Mouse (Mus musculus) stomach, postnatal 0 days (tissue): Measurements from ENCODE around the gene Adgra3. TPM values are rescaled to one million over a fixed set of nuclear protein-coding genes. Genes with fewer than 3 reads are reported as not detected.
A peak's percentile ranks its signal among the peaks of the same experiment; 100 is the strongest.

ENCODE experiments used
- ATAC-seq: fragments of 200-750 bp; cut with Nextera tagmentation; 2 replicates; pipeline ENCODE4 v1.8.0; 2017; ENCODE audit not compliant: low FRiP score, low TSS enrichment
- DNase-seq: peaks from one replicate; pipeline ENCODE4 v3.0.0-alpha.2; 2016; ENCODE audit warnings: low spot score
- H3K27ac ChIP-seq: fragments of 300-500 bp; sonication (generic); replicated peaks from 2 replicates; pipeline ENCODE4 v1.5.1; 2014; ENCODE audit warnings: mild to moderate bottlenecking, control low read depth
- H3K27me3 ChIP-seq: fragments of 300-500 bp; sonication (generic); 2 replicates; pipeline ENCODE4 v1.6.1; 2014; ENCODE audit warnings: low read length; ENCODE audit not compliant: control insufficient read depth, insufficient read depth
- H3K36me3 ChIP-seq: fragments of 300-500 bp; sonication (generic); 2 replicates; pipeline ENCODE4 v1.6.1; 2014; ENCODE audit warnings: low read length, mixed read lengths; ENCODE audit not compliant: control insufficient read depth, insufficient read depth
- H3K4me1 ChIP-seq: fragments of 300-500 bp; sonication (generic); replicated peaks from 2 replicates; pipeline ENCODE4 v1.6.1; 2014; ENCODE audit warnings: antibody characterized with exemption; ENCODE audit not compliant: control insufficient read depth, insufficient read depth
- H3K4me2 ChIP-seq: fragments of 300-500 bp; sonication (generic); replicated peaks from 2 replicates; pipeline ENCODE4 v1.6.1; 2014; ENCODE audit warnings: low read depth, mild to moderate bottlenecking, control low read depth, moderate library complexity
- H3K4me3 ChIP-seq: fragments of 300-500 bp; sonication (generic); 2 replicates; pipeline ENCODE4 v1.5.1; 2014; ENCODE audit warnings: low read depth, low read length, control low read depth
- H3K9ac ChIP-seq: fragments of 300-500 bp; sonication (generic); 2 replicates; pipeline ENCODE4 v1.6.1; 2014; ENCODE audit warnings: mild to moderate bottlenecking, low read length, control low read depth, mixed read lengths
- H3K9me3 ChIP-seq: fragments of 300-500 bp; sonication (generic); 2 replicates; pipeline ENCODE4 v1.6.1; 2016; ENCODE audit warnings: low read length; ENCODE audit not compliant: control insufficient read depth
- CTCF ChIP-seq: IDR thresholded peaks from 2 replicates; pipeline ENCODE4 v1.5.1; 2016; ENCODE audit warnings: antibody characterized with exemption, low read depth, mild to moderate bottlenecking, moderate library complexity
- EP300 ChIP-seq: optimal IDR thresholded peaks from 2 replicates; pipeline ENCODE3; 2016; ENCODE audit warnings: antibody characterized with exemption
- WGBS: fragments of 180-500 bp; shearing (Covaris S2); extraction: QIAGEN DNeasy Blood & Tissue Kit; methylation state at CpG from one replicate; pipeline ENCODE4 v1.1.7; 2014; 5-methylcytosine and 5-hydroxymethylcytosine counted together
- polyA plus RNA-seq: library from polyadenylated mRNA; unstranded; fragments of >200 nt; fragmentation: Nextera tagmentation; extraction: Ambion mirVana; gene quantifications from 2 replicates; pipeline ENCODE4 v1.2.1, GENCODE M21; 2015

Adgra3 gene
- polyA plus RNA-seq, 1 experiment from 2014 or later, result 7.1 TPM

DNA sequence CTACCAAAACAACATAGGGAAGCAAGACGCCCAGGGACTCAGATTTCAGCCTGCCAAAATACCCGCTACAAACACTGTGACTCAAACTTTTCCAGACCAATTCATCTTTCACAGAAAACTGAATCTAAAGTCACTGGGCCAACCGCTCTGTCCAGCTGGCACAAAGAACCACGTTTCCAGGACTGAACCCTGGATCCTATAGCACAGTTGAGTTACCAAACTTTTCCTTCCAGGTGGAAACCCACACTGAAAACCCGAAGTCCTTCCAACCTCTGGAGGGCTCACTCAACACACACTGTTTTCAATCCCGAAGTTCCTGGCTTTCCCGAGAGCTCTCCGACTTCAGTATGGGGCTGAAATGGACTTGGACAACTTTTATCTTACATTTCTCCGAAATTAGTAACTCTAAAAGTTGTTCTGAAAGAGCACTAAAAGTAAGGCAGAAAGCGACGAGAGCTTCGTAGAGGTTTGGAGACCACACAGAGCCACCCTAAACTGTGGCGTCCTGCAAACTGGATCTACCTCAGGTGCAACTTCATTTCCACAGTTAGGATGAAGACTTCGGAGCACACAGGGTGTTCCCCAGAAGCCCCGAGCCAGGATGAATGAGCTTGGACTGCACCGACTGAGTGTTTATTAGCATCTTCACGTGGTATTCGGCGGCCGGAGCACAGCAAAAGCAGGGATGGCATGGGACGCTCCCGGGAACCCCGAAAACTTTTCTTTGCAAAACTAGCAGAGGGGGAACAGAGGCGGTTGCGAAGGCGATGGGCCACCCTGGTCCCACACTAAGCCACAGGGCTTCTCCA, 990 bp downstream of the Adgra3 start:
- WGBS, result 1% methylated on average over 26 of the region's 26 CpGs
- H3K4me1 ChIP-seq, result 0 out of 2 replicates have a peak, but pooled peaks cover 3% of the 10 kb centered on the region
- no peaks in the 10 kb centered on the region for H3K27me3 ChIP-seq
- 0 out of 2 replicates have a peak, but pooled peaks have one; percentile 11 for TF ChIP-seq CTCF
- TF ChIP-seq EP300, result no peak
- DNase-seq (no peak), ATAC-seq (peak; percentile 8; the same call in 1 of the 2 replicates)
- peak overlapping the region; percentile 89 for H3K27ac ChIP-seq
- no peaks in the 10 kb centered on the region for H3K36me3 ChIP-seq
- H3K4me2 ChIP-seq, result peak overlapping the region; percentile 83
- peak overlapping the region; percentile 89 for H3K9ac ChIP-seq
- no peaks in the 10 kb centered on the region for H3K9me3 ChIP-seq
- peak overlapping the region; percentile 92 for H3K4me3 ChIP-seq

GRCm38 (mm10) chr5:50052456-50052855, 6.3 kb downstream of the Adgra3 start:
- 54% methylated on average over 4 of the region's 4 CpGs for WGBS
- no peak for TF ChIP-seq CTCF
- TF ChIP-seq EP300, result no peak
- no peaks in the 10 kb centered on the region for H3K9me3 ChIP-seq
- H3K27me3 ChIP-seq, result no peaks in the 10 kb centered on the region
- no peak overlapping the region for H3K27ac ChIP-seq
- H3K36me3 ChIP-seq, result no peaks in the 10 kb centered on the region
- no peak for DNase-seq
- peaks cover 3% of the 10 kb centered on the region; the same call in 1 of the 2 replicates for H3K4me1 ChIP-seq
- ATAC-seq, result no peak
- H3K9ac ChIP-seq, result no peak overlapping the region
- no peak overlapping the region for H3K4me3 ChIP-seq
- no peak overlapping the region for H3K4me2 ChIP-seq

- no peak for ATAC-seq
- H3K27me3 ChIP-seq, result no peaks in the 10 kb centered on the region
- no peaks in the 10 kb centered on the region for H3K36me3 ChIP-seq
- no peaks in the 10 kb centered on the region for H3K9me3 ChIP-seq
- no peaks in the 10 kb centered on the region; the same call in 1 of the 2 replicates for H3K4me1 ChIP-seq
- TF ChIP-seq EP300 (no peak), CTCF (no peak)
- no peak overlapping the region for H3K9ac ChIP-seq
- 80% methylated on average over 21 of the region's 21 CpGs for WGBS
- DNase-seq, result no peak
- H3K4me3 ChIP-seq, result no peak overlapping the region
- H3K4me2 ChIP-seq, result no peak overlapping the region
- no peak overlapping the region for H3K27ac ChIP-seq
Measured at GRCm38 (mm10) chr5:50050668-50051425, 8.0 kb downstream of the Adgra3 start.

DNA sequence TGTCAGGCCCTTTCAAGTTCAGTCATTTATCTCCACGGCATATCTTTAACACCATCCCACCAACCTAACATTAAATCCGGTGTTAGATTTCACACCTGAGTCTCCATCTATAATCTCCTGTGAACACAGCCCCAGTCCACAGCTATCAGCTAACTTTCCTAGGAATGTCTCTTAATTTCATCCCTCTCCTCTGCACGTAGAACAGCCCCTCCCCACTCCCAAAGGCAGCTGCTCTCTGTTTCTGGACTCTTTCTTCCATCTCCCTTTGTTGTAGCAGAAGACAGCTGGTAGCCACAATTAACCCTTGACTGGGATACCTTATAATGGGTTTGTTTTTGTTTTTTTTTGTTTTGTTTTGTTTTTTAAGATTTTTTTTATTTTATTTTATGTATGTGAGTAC, 8.8 kb downstream of the Adgra3 start:
- DNase-seq (no peak), ATAC-seq (no peak)
- Histone ChIP-seq H3K4me3 (no peak overlapping the region), H3K36me3 (no peaks in the 10 kb centered on the region), H3K9ac (no peak overlapping the region), H3K9me3 (no peaks in the 10 kb centered on the region), H3K27ac (no peak overlapping the region), H3K4me2 (no peak overlapping the region), H3K4me1 (no peaks in the 10 kb centered on the region; the same call in 1 of the 2 replicates), H3K27me3 (no peaks in the 10 kb centered on the region)
- WGBS, result 48% methylated on average over 3 of the region's 3 CpGs
- TF ChIP-seq CTCF, result no peak
- no peak for TF ChIP-seq EP300

DNA sequence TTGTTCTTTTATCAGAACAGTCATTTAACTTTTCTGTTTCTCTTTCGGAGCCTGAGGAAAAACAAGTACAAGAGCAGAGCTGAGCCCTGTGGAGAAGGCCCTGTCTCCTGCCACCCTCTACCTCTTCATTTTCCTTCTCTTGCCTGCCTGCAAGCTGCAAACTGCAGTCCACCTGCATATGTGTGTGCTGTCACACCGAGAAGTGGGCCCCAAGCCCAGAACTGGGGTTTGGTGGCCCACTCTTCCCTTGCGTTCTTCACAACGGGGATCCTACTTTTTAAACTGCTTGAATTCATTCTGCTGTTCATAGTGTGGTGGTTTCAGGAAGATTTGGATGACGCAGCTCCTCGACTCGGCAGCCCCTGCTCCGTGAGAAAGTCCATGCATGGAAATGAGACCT, 9.3 kb downstream of the Adgra3 start:
- Histone ChIP-seq H3K4me2 (no peak overlapping the region), H3K4me3 (no peak overlapping the region), H3K27ac (no peak overlapping the region; the same call in 1 of the 2 replicates), H3K9me3 (no peaks in the 10 kb centered on the region), H3K36me3 (no peaks in the 10 kb centered on the region), H3K9ac (no peak overlapping the region), H3K4me1 (no peaks in the 10 kb centered on the region; the same call in 1 of the 2 replicates), H3K27me3 (no peaks in the 10 kb centered on the region)
- TF ChIP-seq EP300 (no peak), CTCF (no peak)
- DNase-seq, result no peak
- 65% methylated on average over 8 of the region's 8 CpGs for WGBS
- no peak for ATAC-seq
